In genomic region chr5:64326427-64327181, GRCm38 (mm10) we compare ENCODE assay signal across 8 mouse cellular contexts.
A peak's percentile ranks its signal among the peaks of the same experiment; 100 is the strongest.
DNase-seq lines count a peak whose midpoint lies in the region; ATAC-seq and TF ChIP-seq lines count a peak whose summit lies in the region.

No protein-coding gene starts in this region.

- no peak for TF ChIP-seq CTCF in heart, postnatal 0 days (IDR thresholded peaks at IDR 0.05; ENCODE audit: low read depth)

- DNase-seq in cerebellum, adult 8-10 months = no peak
- peak; percentile 73 for DNase-seq in heart, postnatal 0 days (ENCODE audit: low spot score)
- DNase-seq in kidney, postnatal 14 days = peak; percentile 83
- peak; percentile 76 for DNase-seq in lung, postnatal 36 days
- no peak for DNase-seq in right cerebral cortex, postnatal 36 days (ENCODE audit: low spot score in 2 of 2)

- H3K4me1 ChIP-seq in embryonic facial prominence, embryonic 15.5 days = peaks cover 22% of the 10 kb centered on the region
- H3K4me1 ChIP-seq in heart, postnatal 0 days (ENCODE audit: control insufficient read depth, insufficient read depth) = peaks cover 35% of the 10 kb centered on the region

- 0 out of 2 replicates have a peak, but pooled peaks have one; percentile 16 for ATAC-seq in cerebellum, adult (ENCODE audit: insufficient number of reproducible peaks, low FRiP score, low TSS enrichment)
- peak; percentile 35; the same call in 1 of the 2 replicates for ATAC-seq in embryonic facial prominence, embryonic 15.5 days (ENCODE audit: insufficient number of reproducible peaks, low FRiP score, low TSS enrichment, low read depth)
- peak; percentile 92 for ATAC-seq in heart, postnatal 0 days (ENCODE audit: insufficient read depth, low read depth)
- no peak for ATAC-seq in granulocyte monocyte progenitor cell, adult 5-6 weeks (replicated peaks; ENCODE audit: poor library complexity, severe bottlenecking)

- 65% methylated on average over 7 of the region's 7 CpGs for WGBS in embryonic facial prominence, embryonic 15.5 days
- WGBS in heart, postnatal 0 days = 45% methylated on average over 7 of the region's 7 CpGs

- H3K4me3 ChIP-seq in embryonic facial prominence, embryonic 15.5 days (replicated peaks) = no peak overlapping the region
- H3K4me3 ChIP-seq in heart, postnatal 0 days (ENCODE audit: low read depth, low read length) = no peak overlapping the region

- H3K9me3 ChIP-seq in embryonic facial prominence, embryonic 15.5 days (replicated peaks) = no peaks in the 10 kb centered on the region
- H3K9me3 ChIP-seq in heart, postnatal 0 days (replicated peaks; ENCODE audit: control insufficient read depth, low read length) = no peaks in the 10 kb centered on the region

- H3K27ac ChIP-seq in embryonic facial prominence, embryonic 15.5 days (replicated peaks) = peak overlapping the region; percentile 28; the same call in 1 of the 2 replicates
- H3K27ac ChIP-seq in heart, postnatal 0 days (ENCODE audit: low read depth) = peak overlapping the region; percentile 86

- no peak overlapping the region for H3K4me2 ChIP-seq in embryonic facial prominence, embryonic 15.5 days (replicated peaks)
- H3K4me2 ChIP-seq in heart, postnatal 0 days (ENCODE audit: low read depth, low read length) = no peak overlapping the region

- no peaks in the 10 kb centered on the region for H3K36me3 ChIP-seq in embryonic facial prominence, embryonic 15.5 days
- peaks cover 17% of the 10 kb centered on the region for H3K36me3 ChIP-seq in heart, postnatal 0 days (replicated peaks; ENCODE audit: control insufficient read depth, insufficient read depth, low read length)

- no peak overlapping the region for H3K9ac ChIP-seq in embryonic facial prominence, embryonic 15.5 days
- H3K9ac ChIP-seq in heart, postnatal 0 days (replicated peaks; ENCODE audit: low read depth, low read length) = no peak overlapping the region; the same call in 1 of the 2 replicates

- TF ChIP-seq EP300 in heart, postnatal 0 days (IDR thresholded peaks at IDR 0.05; ENCODE audit: low read depth) = peak; percentile 94

- H3K27me3 ChIP-seq in embryonic facial prominence, embryonic 15.5 days = no peaks in the 10 kb centered on the region
- no peaks in the 10 kb centered on the region for H3K27me3 ChIP-seq in heart, postnatal 0 days (ENCODE audit: control insufficient read depth, insufficient read depth, low read length)

Comparison
In these comparisons a context has a peak if more than half of its experiments do, and no peak if none do; other contexts are left out.
1. DNase-seq: peak in heart, postnatal 0 days (single experiment), kidney, postnatal 14 days (single experiment) and lung, postnatal 36 days (single experiment); none in cerebellum, adult 8-10 months (single experiment) and right cerebral cortex, postnatal 36 days (0 of 2).